Mouse (Mus musculus): ENCODE measurements around the gene Apoa2.
A peak's percentile ranks its signal among the peaks of the same experiment; 100 is the strongest.

Gene Apoa2

DNA sequence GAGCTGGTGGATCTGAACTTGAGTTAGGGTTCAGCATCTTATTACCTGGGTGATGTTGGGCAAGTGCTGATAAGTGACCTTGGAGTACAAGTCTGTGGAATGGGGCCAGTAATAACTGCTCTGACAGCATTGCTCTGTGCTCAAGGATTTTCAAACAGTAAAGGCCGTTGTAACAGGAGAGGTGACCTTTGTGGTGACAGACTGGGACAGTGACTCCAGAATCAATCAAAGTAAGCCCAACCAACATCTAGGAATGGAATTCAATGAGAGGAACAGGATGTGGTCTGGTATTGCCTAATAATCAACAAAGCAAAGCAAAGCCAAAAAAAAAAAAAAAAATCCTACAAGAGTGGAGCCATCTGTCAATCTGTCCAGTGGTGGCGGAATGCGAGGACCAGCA, 35.5 kb downstream of the Apoa2 start:
- no peak for DNase-seq (ENCODE audit: low read depth, low spot score)

DNA sequence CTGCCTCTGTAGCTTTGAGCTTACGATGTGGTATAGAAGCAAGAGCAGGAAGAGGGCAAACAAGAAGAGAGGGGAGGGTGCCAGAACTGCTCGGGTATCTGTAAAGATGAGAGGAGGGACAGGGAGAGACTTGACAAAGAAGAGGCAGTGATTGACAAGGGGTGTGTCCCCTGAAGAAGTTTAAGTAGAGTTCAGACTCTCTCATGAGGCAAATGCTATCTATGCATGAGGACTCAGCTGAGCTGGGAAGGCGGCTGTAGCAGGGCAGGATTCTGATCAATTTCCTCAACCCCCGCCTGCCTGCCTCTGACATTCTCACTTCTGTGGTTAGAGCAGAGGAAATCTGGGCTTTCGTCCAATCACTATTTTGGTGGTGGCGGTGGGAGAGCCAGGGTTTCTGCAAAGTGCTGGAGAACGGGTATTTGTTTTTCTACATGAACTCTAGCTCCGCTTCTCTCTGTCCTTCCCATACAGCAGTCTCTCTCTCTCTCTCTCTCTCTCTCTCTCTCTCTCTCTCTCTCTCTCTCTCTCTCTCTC, 37.8 kb downstream of the Apoa2 start:
- DNase-seq (ENCODE audit: low read depth, low spot score), result peak; percentile 70

DNA sequence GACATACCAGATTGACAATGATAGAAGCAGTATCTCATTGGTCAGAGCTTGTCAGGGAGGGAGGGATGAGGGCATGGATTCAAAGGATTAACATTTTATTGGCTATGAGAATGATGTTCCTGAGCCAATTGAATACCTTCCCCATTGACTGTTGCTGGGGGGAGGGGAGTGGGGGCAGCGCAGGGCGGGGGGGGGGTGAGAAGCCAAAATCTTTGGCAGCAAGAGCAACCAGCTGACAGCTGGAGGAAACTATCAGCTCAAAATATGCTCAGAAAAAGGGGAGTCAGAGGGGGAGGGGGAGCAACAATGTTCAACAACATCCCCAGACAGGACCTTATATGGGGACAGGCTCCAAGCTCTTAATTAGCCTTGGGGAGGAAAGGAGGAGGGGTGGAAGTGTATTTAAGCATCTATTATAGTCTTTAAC, 38.3 kb downstream of the Apoa2 start:
- DNase-seq (ENCODE audit: low read depth, low spot score), result peak; percentile 68

DNA sequence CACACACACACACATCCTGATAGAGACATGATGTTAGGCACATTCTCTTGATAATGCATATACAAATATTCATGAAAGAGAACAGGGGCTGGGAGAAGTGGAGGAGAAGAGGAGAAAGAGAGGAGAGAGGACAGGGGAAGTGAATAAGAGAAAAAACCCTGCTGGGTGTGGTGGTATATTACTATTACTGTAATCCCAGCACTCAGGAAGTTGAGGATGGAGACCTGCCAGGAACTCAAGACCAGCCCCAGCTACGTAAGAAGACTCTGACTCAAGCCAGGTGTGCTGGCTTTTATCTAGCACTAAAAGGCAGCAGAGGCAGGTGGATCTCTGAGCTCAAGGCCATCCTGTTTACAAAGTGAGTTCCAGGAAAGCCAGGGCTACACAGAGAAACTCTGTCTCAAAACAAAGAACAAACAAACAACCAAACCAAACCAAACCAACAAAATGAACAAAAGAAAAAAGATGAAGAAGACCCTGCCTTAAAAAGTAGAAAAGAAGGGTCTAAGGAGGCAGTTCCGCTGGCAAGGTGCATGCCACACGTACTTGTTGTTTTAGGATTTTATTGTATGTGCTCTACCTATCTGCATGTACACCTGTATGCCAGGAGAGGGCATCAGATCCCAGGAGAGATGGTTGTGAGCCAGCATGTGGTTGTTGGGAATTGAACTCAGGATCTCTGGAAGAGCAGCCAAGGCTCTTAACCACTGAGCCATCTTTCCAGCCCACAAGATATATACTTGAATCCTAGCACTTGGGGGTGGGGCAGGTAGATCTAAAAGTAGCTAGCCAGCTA, 39.0 kb downstream of the Apoa2 start:
- no peak for DNase-seq (ENCODE audit: low read depth, low spot score)

DNA sequence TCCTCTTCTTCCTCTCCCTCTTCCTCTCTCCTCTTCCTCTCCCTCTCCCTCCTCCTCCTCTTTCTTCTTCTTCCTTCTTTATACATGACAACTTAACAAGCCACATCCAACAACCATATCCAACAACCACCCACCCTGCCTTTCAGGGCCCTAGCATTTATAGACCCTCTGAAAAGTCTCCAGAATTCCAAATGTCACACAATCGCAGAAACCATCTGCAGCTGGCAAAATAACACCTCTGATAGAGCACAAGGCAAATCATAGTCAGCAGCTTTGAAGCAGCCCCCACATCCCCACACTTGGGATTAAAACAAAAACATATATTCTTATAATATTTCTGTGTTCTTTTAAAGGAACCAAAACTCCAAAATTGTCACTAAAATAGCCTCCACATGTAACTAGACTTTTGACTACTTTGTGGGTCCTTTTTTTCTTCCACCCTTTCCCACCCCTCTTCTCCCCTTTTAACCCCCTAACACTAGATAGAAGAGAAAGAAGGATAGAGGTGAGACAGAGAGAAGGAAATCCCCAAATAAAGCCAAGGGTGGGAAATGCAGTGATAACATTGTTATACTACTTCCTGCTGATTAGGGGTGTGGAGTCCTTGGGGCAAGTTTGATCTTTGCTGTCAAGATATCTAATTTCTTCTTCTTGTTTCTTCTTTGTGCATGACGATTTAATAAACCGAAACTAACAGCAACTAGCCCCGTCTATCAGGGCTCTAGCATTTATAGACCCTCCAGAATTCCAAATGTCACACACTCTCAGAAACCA, 41.3 kb downstream of the Apoa2 start:
- no peak for DNase-seq (ENCODE audit: low read depth, low spot score)

DNA sequence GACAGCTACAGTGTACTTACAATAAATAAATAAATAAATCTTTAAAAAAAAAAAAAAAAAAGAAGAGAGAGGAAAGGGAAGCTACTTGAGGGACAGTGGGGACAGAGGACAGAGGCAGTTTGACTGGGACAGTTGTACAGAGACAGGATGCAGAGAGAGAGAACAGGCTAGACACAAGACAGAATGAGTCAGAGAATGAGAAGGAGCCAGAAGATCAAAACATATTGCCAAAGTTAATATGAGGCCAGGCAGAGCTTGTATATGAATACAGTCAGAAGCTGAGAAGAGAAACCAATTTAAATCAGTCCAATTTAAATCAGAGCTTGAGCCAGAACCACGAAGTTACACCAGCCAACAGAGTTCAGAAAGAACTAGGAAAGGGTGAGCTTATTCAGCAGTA, 43.5 kb downstream of the Apoa2 start:
- no peak for DNase-seq (ENCODE audit: low read depth, low spot score)

DNA sequence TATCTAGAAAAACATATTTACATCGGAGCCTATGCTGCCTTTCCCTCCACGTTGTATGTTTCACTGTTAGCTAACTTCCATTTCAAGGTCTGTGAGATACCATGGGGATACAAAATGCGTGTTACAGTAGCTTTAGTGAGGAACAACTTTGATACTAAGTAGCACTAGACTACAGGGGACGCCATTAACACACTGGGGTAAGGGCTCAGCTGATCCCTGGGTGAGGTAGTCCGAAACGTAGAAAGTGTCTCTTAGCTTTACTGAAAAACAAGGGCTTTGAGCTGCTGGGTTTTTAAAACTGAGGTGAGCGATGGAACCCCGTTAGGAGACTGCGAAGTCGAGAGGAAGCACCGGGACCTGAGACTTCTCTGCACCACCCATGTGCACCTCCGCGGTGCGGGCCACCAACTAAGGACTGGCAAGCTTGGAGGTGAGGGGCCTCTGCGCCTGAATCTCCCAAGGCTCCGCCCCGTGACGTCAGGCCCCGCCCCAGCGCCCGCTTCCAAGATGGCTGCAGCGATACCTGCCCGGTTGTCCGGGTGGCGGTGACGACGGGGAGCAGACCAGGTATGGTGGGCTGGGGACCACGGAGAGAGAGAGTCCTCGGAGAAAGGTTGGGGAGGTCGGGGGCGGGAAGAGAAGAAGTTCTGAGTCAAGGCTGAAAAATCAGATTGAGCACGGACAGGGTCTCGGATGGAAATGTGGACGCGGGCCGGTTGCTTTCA, 45.2 kb downstream of the Apoa2 start, which contains the start of gene B4galt3:
Gene B4galt3, plus strand, starts transcription at position 481 of the 725 bp plus-strand sequence.
- DNase-seq (ENCODE audit: low read depth, low spot score), result peak; percentile 85

DNA sequence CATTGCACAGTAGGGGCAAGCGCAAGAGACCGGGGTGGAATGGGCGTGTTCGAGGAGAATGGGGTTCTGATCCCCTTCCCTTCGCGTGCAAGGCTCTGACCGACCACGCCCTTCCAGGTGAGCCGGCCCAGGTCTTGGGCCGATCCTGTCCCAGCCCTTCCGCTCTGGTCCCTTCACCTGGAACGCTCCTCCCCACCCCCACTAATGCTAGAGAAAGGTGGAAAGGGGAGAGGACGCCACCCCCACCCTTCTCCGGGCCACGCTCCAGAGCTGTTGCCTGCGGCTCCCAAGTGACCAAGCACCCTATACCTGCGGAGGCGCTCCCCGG, 45.7 kb downstream of the Apoa2 start:
- no peak for DNase-seq (ENCODE audit: low read depth, low spot score)

DNA sequence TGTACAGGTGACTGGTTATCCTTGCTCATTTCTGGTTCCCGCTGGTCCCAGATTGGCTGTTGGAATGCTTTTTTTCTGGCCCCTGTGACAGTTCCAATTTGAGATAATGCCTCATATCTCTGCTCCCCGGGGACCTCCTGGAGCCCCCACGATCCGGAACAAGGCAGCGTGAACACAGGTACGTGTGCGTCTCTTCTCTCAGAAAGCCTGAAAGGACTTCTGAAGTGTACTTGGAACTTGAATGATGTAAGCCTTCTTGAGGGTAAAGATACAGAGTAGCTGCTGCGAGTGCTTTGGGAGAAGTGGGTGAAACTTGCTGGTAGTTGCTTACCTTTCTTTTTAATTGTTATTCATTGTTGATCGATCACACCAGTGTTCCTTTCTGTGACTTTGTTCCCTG, 46.3 kb downstream of the Apoa2 start:
- no peak for DNase-seq (ENCODE audit: low read depth, low spot score)

DNA sequence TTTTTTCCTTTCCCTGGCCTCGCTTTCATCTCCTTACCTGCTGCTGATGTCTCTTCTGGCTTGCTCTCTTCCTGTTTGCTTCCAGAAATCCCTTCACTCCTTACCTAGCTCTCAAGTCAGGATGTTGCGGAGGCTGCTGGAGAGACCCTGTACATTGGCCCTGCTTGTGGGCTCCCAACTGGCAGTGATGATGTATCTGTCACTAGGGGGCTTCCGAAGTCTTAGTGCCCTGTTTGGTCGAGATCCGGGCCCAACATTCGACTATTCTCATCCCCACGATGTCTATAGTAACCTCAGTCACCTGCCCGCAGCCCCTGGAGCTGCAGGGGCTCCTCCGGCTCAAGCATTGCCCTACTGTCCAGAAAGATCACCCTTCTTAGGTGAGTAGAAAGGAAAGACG, 46.8 kb downstream of the Apoa2 start:
- no peak for DNase-seq (ENCODE audit: low read depth, low spot score)

DNA sequence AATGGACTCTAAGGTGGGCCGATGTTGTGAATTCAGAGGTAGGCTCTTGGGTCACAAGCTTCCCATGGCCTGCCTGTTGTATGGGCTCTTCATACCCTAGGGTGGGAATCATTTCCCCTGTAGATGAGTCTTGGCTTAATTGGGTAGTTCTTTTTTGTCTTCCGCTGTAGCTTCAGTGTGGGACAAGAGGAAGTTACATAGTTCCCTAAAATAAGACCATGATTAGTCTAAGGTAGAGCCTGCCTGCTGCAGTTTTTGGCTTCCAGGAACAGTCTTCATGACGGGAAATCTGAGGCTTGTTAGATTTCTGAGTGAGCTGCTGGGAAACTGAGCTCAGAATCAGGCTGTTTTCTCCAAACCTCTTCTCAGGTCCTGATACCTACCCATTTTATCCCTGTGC, 47.2 kb downstream of the Apoa2 start:
- no peak for DNase-seq (ENCODE audit: low read depth, low spot score)

DNA sequence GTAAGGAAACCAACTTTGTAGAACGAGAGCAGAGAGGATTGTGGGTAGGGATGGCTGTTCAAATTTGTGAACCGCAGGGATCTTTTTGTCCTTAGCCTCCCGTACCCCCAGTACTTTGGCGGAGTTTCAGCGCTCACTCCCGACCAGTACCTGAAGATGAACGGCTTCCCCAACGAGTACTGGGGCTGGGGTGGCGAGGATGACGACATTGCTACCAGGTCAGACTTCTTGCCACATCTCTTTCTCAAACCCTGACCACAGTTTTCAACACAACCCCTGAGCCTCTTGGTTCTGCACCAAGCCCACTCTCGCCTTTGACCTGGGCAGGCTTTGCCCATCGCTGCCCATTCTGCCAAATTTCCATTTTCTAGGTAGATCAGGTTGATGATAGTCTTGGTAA, 49.3 kb downstream of the Apoa2 start:
- DNase-seq (ENCODE audit: low read depth, low spot score), result no peak

DNA sequence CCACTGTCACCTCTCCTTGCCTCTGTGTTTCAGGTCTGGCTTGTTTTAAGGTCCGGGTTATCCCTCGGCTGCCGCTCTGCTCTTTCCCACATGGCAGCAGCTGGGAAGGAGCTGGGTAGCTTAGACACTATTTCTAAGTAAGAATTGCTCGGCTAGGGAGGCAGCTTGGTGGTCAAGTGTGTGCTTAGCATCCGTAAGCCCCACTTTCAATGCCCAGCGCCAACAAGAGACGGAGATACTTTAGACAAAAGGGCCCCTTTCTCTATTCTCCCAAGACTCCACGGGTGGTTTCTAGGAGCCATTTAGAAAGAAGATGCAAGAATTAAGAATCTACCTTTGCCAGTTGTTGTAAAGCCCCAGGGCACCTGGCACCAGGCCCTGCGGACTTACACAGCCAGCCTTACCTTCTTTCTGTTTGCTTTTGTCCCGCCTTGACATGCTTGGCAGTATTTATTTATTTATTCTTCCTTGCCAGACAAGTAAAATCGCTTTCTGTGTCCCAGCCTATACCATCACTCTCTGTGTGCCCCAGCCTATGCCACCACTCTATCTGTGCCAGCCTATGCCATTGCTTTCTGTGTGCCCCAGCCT, 50.4 kb downstream of the Apoa2 start:
- no peak for DNase-seq (ENCODE audit: low read depth, low spot score)

All from skeletal muscle tissue, adult 2 months (tissue).